Mouse (Mus musculus): Measurements from ENCODE around the gene Fbxl7. TPM values are rescaled to one million over a fixed set of nuclear protein-coding genes. Genes with fewer than 3 reads are reported as not detected.

Fbxl7 gene
- 13.7 and 14.0 TPM in 2 replicates for polyA plus RNA-seq (2015; fragmentation: Nextera tagmentation; extraction: Ambion mirVana)

GRCm38 (mm10) chr15:26895251-26895711 is at the start of gene Fbxl7:
Gene Fbxl7, minus strand, starts transcription at chr15:26895580.
- Histone ChIP-seq H3K4me1 (replicated peaks; ENCODE audit: control insufficient read depth, insufficient read depth, low read length) (peaks cover 6% of the 10 kb centered on the region), H3K9ac (ENCODE audit: low read length) (peak within 1 kb of the TSS; percentile 87), H3K27me3 (ENCODE audit: control insufficient read depth, insufficient read depth, low read depth, low read length) (no peaks in the 10 kb centered on the region), H3K36me3 (ENCODE audit: control insufficient read depth, insufficient read depth, low read length) (no peaks in the 10 kb centered on the region), H3K27ac (ENCODE audit: low read length) (peak within 1 kb of the TSS; percentile 96), H3K4me3 (ENCODE audit: low read length) (peak within 1 kb of the TSS; percentile 88), H3K4me2 (ENCODE audit: low read depth, low read length) (peak within 1 kb of the TSS; percentile 78), H3K9me3 (ENCODE audit: control insufficient read depth, low read length) (no peaks in the 10 kb centered on the region)
- under 1% methylated on average over 49 of the region's 58 CpGs for WGBS
- peak; percentile 94 for ATAC-seq (ENCODE audit: low read depth)

DNA sequence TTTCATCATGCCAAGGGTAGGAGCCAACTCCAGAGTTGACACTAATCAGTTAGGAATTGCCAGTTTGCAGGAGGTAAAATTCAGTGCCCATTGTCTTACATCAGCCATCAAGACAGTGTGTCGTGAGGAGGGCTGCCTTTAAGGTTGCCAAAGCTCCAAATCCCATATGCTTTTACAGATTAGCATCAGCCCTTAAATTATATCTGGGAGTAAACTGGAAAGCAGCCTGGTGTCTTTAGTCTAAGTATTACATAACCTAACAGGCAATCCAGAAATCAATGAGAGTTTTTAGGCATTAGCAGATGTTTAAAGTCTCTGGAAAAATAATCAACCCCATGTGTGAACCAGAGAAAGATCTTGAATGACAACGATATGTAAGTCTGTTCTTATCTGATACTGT is 26.6 kb upstream of the Fbxl7 start:
- ATAC-seq (ENCODE audit: low read depth), result no peak
- no peak overlapping the region for H3K4me3 ChIP-seq (ENCODE audit: low read length)
- H3K9me3 ChIP-seq (ENCODE audit: control insufficient read depth, low read length), result no peaks in the 10 kb centered on the region
- H3K4me2 ChIP-seq (ENCODE audit: low read depth, low read length), result no peak overlapping the region
- H3K9ac ChIP-seq (ENCODE audit: low read length), result no peak overlapping the region
- no peaks in the 10 kb centered on the region for H3K27me3 ChIP-seq (ENCODE audit: control insufficient read depth, insufficient read depth, low read depth, low read length)
- H3K36me3 ChIP-seq (ENCODE audit: control insufficient read depth, insufficient read depth, low read length), result no peaks in the 10 kb centered on the region
- H3K4me1 ChIP-seq (replicated peaks; ENCODE audit: control insufficient read depth, insufficient read depth, low read length), result no peaks in the 10 kb centered on the region
- WGBS, result 63% methylated on average over 2 of the region's 2 CpGs
- no peak overlapping the region for H3K27ac ChIP-seq (ENCODE audit: low read length)

GRCm38 (mm10) chr15:26913427-26913826 is 18.0 kb upstream of the Fbxl7 start:
- peak; percentile 89 for ATAC-seq (ENCODE audit: low read depth)

GRCm38 (mm10) chr15:26895761-26896160 is 381 bp upstream of the Fbxl7 start:
- Histone ChIP-seq H3K9ac (ENCODE audit: low read length) (peak overlapping the region; percentile 87), H3K27me3 (ENCODE audit: control insufficient read depth, insufficient read depth, low read depth, low read length) (no peaks in the 10 kb centered on the region), H3K36me3 (ENCODE audit: control insufficient read depth, insufficient read depth, low read length) (no peaks in the 10 kb centered on the region), H3K4me2 (ENCODE audit: low read depth, low read length) (peak overlapping the region; percentile 78), H3K27ac (ENCODE audit: low read length) (peak overlapping the region; percentile 96), H3K9me3 (ENCODE audit: control insufficient read depth, low read length) (no peaks in the 10 kb centered on the region), H3K4me1 (replicated peaks; ENCODE audit: control insufficient read depth, insufficient read depth, low read length) (peaks cover 6% of the 10 kb centered on the region), H3K4me3 (ENCODE audit: low read length) (peak overlapping the region; percentile 88)
- 0% methylated on average over 14 of the region's 14 CpGs for WGBS
- ATAC-seq (ENCODE audit: low read depth), result peak; percentile 55

More at GRCm38 (mm10) chr15:26913427-26913826, 18.0 kb upstream of the Fbxl7 start:
- Histone ChIP-seq H3K4me1 (replicated peaks; ENCODE audit: control insufficient read depth, insufficient read depth, low read length) (no peaks in the 10 kb centered on the region), H3K9ac (ENCODE audit: low read length) (no peak overlapping the region), H3K27ac (ENCODE audit: low read length) (no peak overlapping the region), H3K4me3 (ENCODE audit: low read length) (no peak overlapping the region), H3K9me3 (ENCODE audit: control insufficient read depth, low read length) (no peaks in the 10 kb centered on the region), H3K36me3 (ENCODE audit: control insufficient read depth, insufficient read depth, low read length) (no peaks in the 10 kb centered on the region), H3K4me2 (ENCODE audit: low read depth, low read length) (no peak overlapping the region), H3K27me3 (ENCODE audit: control insufficient read depth, insufficient read depth, low read depth, low read length) (no peaks in the 10 kb centered on the region)

DNA sequence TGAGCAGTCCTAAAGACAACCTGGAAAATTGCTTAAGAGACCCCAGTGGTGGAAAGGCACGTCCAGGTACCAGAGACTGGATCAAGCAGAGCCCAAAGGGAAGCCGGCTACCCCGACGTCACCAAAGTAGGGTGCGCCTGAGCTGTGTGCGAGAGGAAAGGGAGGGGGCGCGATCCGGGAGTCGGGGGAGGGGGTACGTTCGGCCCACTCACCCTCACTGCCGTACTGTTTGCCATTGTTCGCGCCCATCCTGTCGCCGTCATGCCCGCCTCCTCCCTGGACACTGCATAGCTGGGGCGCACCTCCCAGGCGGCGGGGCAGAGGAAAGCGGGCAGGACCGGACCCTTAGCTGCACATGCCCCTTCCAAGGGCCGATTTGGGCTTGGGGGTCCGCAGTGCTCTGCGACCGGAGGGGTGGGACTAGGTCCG is 565 bp downstream of the Fbxl7 start:
- WGBS, result under 1% methylated on average over 28 of the region's 28 CpGs
- peak; percentile 71 for ATAC-seq (ENCODE audit: low read depth)
- H3K4me2 ChIP-seq (ENCODE audit: low read depth, low read length), result peak overlapping the region; percentile 78

GRCm38 (mm10) chr15:26894031-26894655 is 1.2 kb downstream of the Fbxl7 start:
- H3K4me3 ChIP-seq (ENCODE audit: low read length), result peak overlapping the region; percentile 88
- no peaks in the 10 kb centered on the region for H3K9me3 ChIP-seq (ENCODE audit: control insufficient read depth, low read length)
- H3K9ac ChIP-seq (ENCODE audit: low read length), result peak overlapping the region; percentile 87
- H3K36me3 ChIP-seq (ENCODE audit: control insufficient read depth, insufficient read depth, low read length), result no peaks in the 10 kb centered on the region
- peak overlapping the region; percentile 96 for H3K27ac ChIP-seq (ENCODE audit: low read length)
- H3K27me3 ChIP-seq (ENCODE audit: control insufficient read depth, insufficient read depth, low read depth, low read length), result no peaks in the 10 kb centered on the region
- peak overlapping the region; percentile 78 for H3K4me2 ChIP-seq (ENCODE audit: low read depth, low read length)
- WGBS, result under 1% methylated on average over 12 of the region's 12 CpGs
- peaks cover 6% of the 10 kb centered on the region for H3K4me1 ChIP-seq (replicated peaks; ENCODE audit: control insufficient read depth, insufficient read depth, low read length)
- peak; percentile 52 for ATAC-seq (ENCODE audit: low read depth)

More for the DNA sequence above, 565 bp downstream of the Fbxl7 start:
- Histone ChIP-seq H3K4me1 (replicated peaks; ENCODE audit: control insufficient read depth, insufficient read depth, low read length) (peaks cover 6% of the 10 kb centered on the region), H3K27me3 (ENCODE audit: control insufficient read depth, insufficient read depth, low read depth, low read length) (no peaks in the 10 kb centered on the region), H3K4me3 (ENCODE audit: low read length) (peak overlapping the region; percentile 88), H3K36me3 (ENCODE audit: control insufficient read depth, insufficient read depth, low read length) (no peaks in the 10 kb centered on the region), H3K9ac (ENCODE audit: low read length) (peak overlapping the region; percentile 87), H3K27ac (ENCODE audit: low read length) (peak overlapping the region; percentile 96), H3K9me3 (ENCODE audit: control insufficient read depth, low read length) (no peaks in the 10 kb centered on the region)

DNA sequence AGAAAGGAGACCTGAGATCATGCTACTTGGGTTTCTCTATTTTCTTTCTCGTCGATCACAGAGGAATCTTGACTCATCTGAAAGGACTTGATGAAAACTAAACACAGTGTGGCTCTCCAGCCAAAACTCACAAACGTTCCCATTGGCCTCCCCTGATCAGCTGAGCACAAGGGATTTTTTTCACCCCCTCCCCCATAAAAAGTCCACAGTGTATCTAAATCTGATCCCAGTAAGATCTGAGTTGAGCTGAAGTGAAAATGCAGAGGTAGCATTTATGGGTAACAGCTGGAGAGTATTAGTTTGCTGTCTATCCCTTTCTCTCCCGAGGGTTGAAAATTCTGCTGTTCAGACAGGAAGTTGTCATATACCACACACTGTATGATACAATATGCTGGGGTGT is 2.2 kb downstream of the Fbxl7 start:
- Histone ChIP-seq H3K9ac (ENCODE audit: low read length) (no peak overlapping the region), H3K9me3 (ENCODE audit: control insufficient read depth, low read length) (no peaks in the 10 kb centered on the region), H3K27me3 (ENCODE audit: control insufficient read depth, insufficient read depth, low read depth, low read length) (no peaks in the 10 kb centered on the region), H3K4me1 (replicated peaks; ENCODE audit: control insufficient read depth, insufficient read depth, low read length) (peaks cover 6% of the 10 kb centered on the region), H3K4me2 (ENCODE audit: low read depth, low read length) (peak overlapping the region; percentile 41), H3K27ac (ENCODE audit: low read length) (peak overlapping the region; percentile 53), H3K36me3 (ENCODE audit: control insufficient read depth, insufficient read depth, low read length) (no peaks in the 10 kb centered on the region), H3K4me3 (ENCODE audit: low read length) (peak overlapping the region; percentile 16)
- WGBS, result 10% methylated on average over 4 of the region's 4 CpGs
- ATAC-seq (ENCODE audit: low read depth), result no peak

DNA sequence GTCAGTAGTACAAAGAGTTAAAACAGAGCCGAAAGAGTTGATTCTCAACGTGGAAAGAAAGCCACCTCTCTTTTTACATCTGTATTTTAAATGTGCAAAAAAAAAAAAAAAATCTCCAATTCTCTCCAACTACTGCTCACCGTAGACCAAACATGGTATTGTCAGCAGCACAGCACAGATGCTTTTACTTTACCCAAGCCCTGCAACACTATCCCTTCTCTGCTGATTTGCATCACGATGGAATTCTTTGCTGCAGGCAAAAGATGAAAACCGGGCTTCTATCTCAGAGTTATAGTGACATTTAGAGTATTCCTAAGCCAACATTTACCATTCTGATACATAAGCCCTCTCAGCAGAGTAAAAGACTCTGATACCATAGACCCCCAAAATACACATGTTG is 5.4 kb downstream of the Fbxl7 start:
- Histone ChIP-seq H3K9ac (ENCODE audit: low read length) (no peak overlapping the region), H3K4me3 (ENCODE audit: low read length) (no peak overlapping the region), H3K27ac (ENCODE audit: low read length) (no peak overlapping the region), H3K4me2 (ENCODE audit: low read depth, low read length) (no peak overlapping the region), H3K4me1 (replicated peaks; ENCODE audit: control insufficient read depth, insufficient read depth, low read length) (peaks cover 6% of the 10 kb centered on the region), H3K36me3 (ENCODE audit: control insufficient read depth, insufficient read depth, low read length) (no peaks in the 10 kb centered on the region), H3K27me3 (ENCODE audit: control insufficient read depth, insufficient read depth, low read depth, low read length) (no peaks in the 10 kb centered on the region), H3K9me3 (ENCODE audit: control insufficient read depth, low read length) (no peaks in the 10 kb centered on the region)
- WGBS, result 72% methylated on average over 5 of the region's 5 CpGs
- no peak for ATAC-seq (ENCODE audit: low read depth)

GRCm38 (mm10) chr15:26888170-26888569 is 7.2 kb downstream of the Fbxl7 start:
- H3K9me3 ChIP-seq (ENCODE audit: control insufficient read depth, low read length), result no peaks in the 10 kb centered on the region
- H3K27me3 ChIP-seq (ENCODE audit: control insufficient read depth, insufficient read depth, low read depth, low read length), result no peaks in the 10 kb centered on the region
- H3K4me3 ChIP-seq (ENCODE audit: low read length), result no peak overlapping the region
- peaks cover 2% of the 10 kb centered on the region for H3K4me1 ChIP-seq (replicated peaks; ENCODE audit: control insufficient read depth, insufficient read depth, low read length)
- H3K27ac ChIP-seq (ENCODE audit: low read length), result no peak overlapping the region
- no peaks in the 10 kb centered on the region for H3K36me3 ChIP-seq (ENCODE audit: control insufficient read depth, insufficient read depth, low read length)
- H3K4me2 ChIP-seq (ENCODE audit: low read depth, low read length), result no peak overlapping the region
- no peak overlapping the region for H3K9ac ChIP-seq (ENCODE audit: low read length)
- 78% methylated on average over 10 of the region's 10 CpGs for WGBS
- no peak for ATAC-seq (ENCODE audit: low read depth)
